Mouse (Mus musculus): Measurements from ENCODE around the gene Atp5f1. TPM values are rescaled to one million over a fixed set of nuclear protein-coding genes. Genes with fewer than 3 reads are reported as not detected.
A peak's percentile ranks its signal among the peaks of the same experiment; 100 is the strongest.

Atp5f1 gene
- polyA plus RNA-seq, 1 experiment from 2014 or later: 417 TPM

GRCm38 (mm10) chr3:105973411-105973810, 13.5 kb upstream of the Atp5f1 start, which contains the start of gene Ovgp1:
Gene Ovgp1, plus strand, starts transcription at chr3:105973711.
- Histone ChIP-seq H3K9me3 (ENCODE audit: control insufficient read depth, low read depth, low read length) (no peaks in the 10 kb centered on the region), H3K9ac (replicated peaks; ENCODE audit: low read depth, low read length) (no peak within 1 kb of the TSS), H3K4me1 (ENCODE audit: control insufficient read depth, insufficient read depth, low read length) (no peaks in the 10 kb centered on the region), H3K27ac (ENCODE audit: low read length) (no peak within 1 kb of the TSS), H3K36me3 (ENCODE audit: control insufficient read depth, insufficient read depth, low read length) (peaks cover 15% of the 10 kb centered on the region), H3K4me3 (ENCODE audit: low read depth, low read length) (no peak within 1 kb of the TSS), H3K4me2 (replicated peaks; ENCODE audit: low read depth, low read length) (no peak within 1 kb of the TSS), H3K27me3 (ENCODE audit: control insufficient read depth, insufficient read depth, low read length) (no peaks in the 10 kb centered on the region)
- 59% methylated on average over 3 of the region's 3 CpGs for WGBS
- ATAC-seq (ENCODE audit: insufficient number of reproducible peaks, insufficient read depth, low FRiP score, low read depth): no peak

- no peak overlapping the region for H3K27ac ChIP-seq (ENCODE audit: low read length)
- ATAC-seq (ENCODE audit: insufficient number of reproducible peaks, insufficient read depth, low FRiP score, low read depth): no peak
- H3K36me3 ChIP-seq (ENCODE audit: control insufficient read depth, insufficient read depth, low read length): peaks cover 25% of the 10 kb centered on the region
- H3K9ac ChIP-seq (replicated peaks; ENCODE audit: low read depth, low read length): no peak overlapping the region
- H3K4me2 ChIP-seq (replicated peaks; ENCODE audit: low read depth, low read length): no peak overlapping the region
- no peaks in the 10 kb centered on the region for H3K9me3 ChIP-seq (ENCODE audit: control insufficient read depth, low read depth, low read length)
- H3K27me3 ChIP-seq (ENCODE audit: control insufficient read depth, insufficient read depth, low read length): no peaks in the 10 kb centered on the region
- no peaks in the 10 kb centered on the region for H3K4me1 ChIP-seq (ENCODE audit: control insufficient read depth, insufficient read depth, low read length)
- no peak overlapping the region for H3K4me3 ChIP-seq (ENCODE audit: low read depth, low read length)
- WGBS: 75% methylated on average over 5 of the region's 5 CpGs
Observed at GRCm38 (mm10) chr3:105971831-105972446, 12.0 kb upstream of the Atp5f1 start.

- Histone ChIP-seq H3K4me3 (ENCODE audit: low read depth, low read length) (peak overlapping the region; percentile 88; the same call in 1 of the 2 replicates), H3K36me3 (ENCODE audit: control insufficient read depth, insufficient read depth, low read length) (peaks cover 44% of the 10 kb centered on the region), H3K4me1 (ENCODE audit: control insufficient read depth, insufficient read depth, low read length) (peaks cover 19% of the 10 kb centered on the region), H3K9me3 (ENCODE audit: control insufficient read depth, low read depth, low read length) (no peaks in the 10 kb centered on the region), H3K9ac (replicated peaks; ENCODE audit: low read depth, low read length) (no peak overlapping the region), H3K4me2 (replicated peaks; ENCODE audit: low read depth, low read length) (peak overlapping the region; percentile 91), H3K27ac (ENCODE audit: low read length) (no peak overlapping the region), H3K27me3 (ENCODE audit: control insufficient read depth, insufficient read depth, low read length) (no peaks in the 10 kb centered on the region)
- ATAC-seq (ENCODE audit: insufficient number of reproducible peaks, insufficient read depth, low FRiP score, low read depth): no peak
- WGBS: 96% methylated on average over 2 of the region's 2 CpGs
Observed at GRCm38 (mm10) chr3:105960700-105961099, 801 bp upstream of the Atp5f1 start.

GRCm38 (mm10) chr3:105959585-105959984, 314 bp downstream of the Atp5f1 start:
- Histone ChIP-seq H3K27me3 (ENCODE audit: control insufficient read depth, insufficient read depth, low read length) (no peaks in the 10 kb centered on the region), H3K4me3 (ENCODE audit: low read depth, low read length) (peak overlapping the region; percentile 88), H3K9ac (replicated peaks; ENCODE audit: low read depth, low read length) (peak overlapping the region; percentile 93), H3K4me2 (replicated peaks; ENCODE audit: low read depth, low read length) (peak overlapping the region; percentile 91), H3K27ac (ENCODE audit: low read length) (peak overlapping the region; percentile 62; the same call in 1 of the 2 replicates), H3K9me3 (ENCODE audit: control insufficient read depth, low read depth, low read length) (no peaks in the 10 kb centered on the region), H3K36me3 (ENCODE audit: control insufficient read depth, insufficient read depth, low read length) (peaks cover 38% of the 10 kb centered on the region), H3K4me1 (ENCODE audit: control insufficient read depth, insufficient read depth, low read length) (peaks cover 19% of the 10 kb centered on the region)
- WGBS: under 1% methylated on average over 26 of the region's 26 CpGs
- peak; percentile 71 for ATAC-seq (ENCODE audit: insufficient number of reproducible peaks, insufficient read depth, low FRiP score, low read depth)

GRCm38 (mm10) chr3:105958974-105959580, 822 bp downstream of the Atp5f1 start, which contains the start of gene Wdr77:
Gene Wdr77, plus strand, starts transcription at chr3:105959369.
- Histone ChIP-seq H3K36me3 (ENCODE audit: control insufficient read depth, insufficient read depth, low read length) (peaks cover 36% of the 10 kb centered on the region), H3K9ac (replicated peaks; ENCODE audit: low read depth, low read length) (peak within 1 kb of the TSS; percentile 93), H3K27ac (ENCODE audit: low read length) (peak within 1 kb of the TSS; percentile 77; the same call in 1 of the 2 replicates), H3K4me3 (ENCODE audit: low read depth, low read length) (peak within 1 kb of the TSS; percentile 88), H3K4me1 (ENCODE audit: control insufficient read depth, insufficient read depth, low read length) (peaks cover 19% of the 10 kb centered on the region), H3K4me2 (replicated peaks; ENCODE audit: low read depth, low read length) (peak within 1 kb of the TSS; percentile 91), H3K9me3 (ENCODE audit: control insufficient read depth, low read depth, low read length) (no peaks in the 10 kb centered on the region), H3K27me3 (ENCODE audit: control insufficient read depth, insufficient read depth, low read length) (no peaks in the 10 kb centered on the region)
- WGBS: under 1% methylated on average over 52 of the region's 52 CpGs
- peak; percentile 98 for ATAC-seq (ENCODE audit: insufficient number of reproducible peaks, insufficient read depth, low FRiP score, low read depth)

- no peak for ATAC-seq (ENCODE audit: insufficient number of reproducible peaks, insufficient read depth, low FRiP score, low read depth)
- WGBS: 41% methylated on average over 5 of the region's 5 CpGs
- H3K36me3 ChIP-seq (ENCODE audit: control insufficient read depth, insufficient read depth, low read length): peaks cover 34% of the 10 kb centered on the region
Observed at GRCm38 (mm10) chr3:105958204-105958603, 1.7 kb downstream of the Atp5f1 start.

GRCm38 (mm10) chr3:105957235-105957634, 2.7 kb downstream of the Atp5f1 start:
- WGBS: 92% methylated on average over 1 of the region's 1 CpGs
- no peak for ATAC-seq (ENCODE audit: insufficient number of reproducible peaks, insufficient read depth, low FRiP score, low read depth)
- Histone ChIP-seq H3K27me3 (ENCODE audit: control insufficient read depth, insufficient read depth, low read length) (no peaks in the 10 kb centered on the region), H3K4me1 (ENCODE audit: control insufficient read depth, insufficient read depth, low read length) (peaks cover 19% of the 10 kb centered on the region), H3K4me2 (replicated peaks; ENCODE audit: low read depth, low read length) (no peak overlapping the region), H3K9ac (replicated peaks; ENCODE audit: low read depth, low read length) (no peak overlapping the region), H3K9me3 (ENCODE audit: control insufficient read depth, low read depth, low read length) (no peaks in the 10 kb centered on the region), H3K36me3 (ENCODE audit: control insufficient read depth, insufficient read depth, low read length) (peaks cover 36% of the 10 kb centered on the region), H3K27ac (ENCODE audit: low read length) (no peak overlapping the region), H3K4me3 (ENCODE audit: low read depth, low read length) (no peak overlapping the region)

More at GRCm38 (mm10) chr3:105958204-105958603, 1.7 kb downstream of the Atp5f1 start:
- H3K27me3 ChIP-seq (ENCODE audit: control insufficient read depth, insufficient read depth, low read length): no peaks in the 10 kb centered on the region
- H3K9me3 ChIP-seq (ENCODE audit: control insufficient read depth, low read depth, low read length): no peaks in the 10 kb centered on the region
- peak overlapping the region; percentile 90 for H3K9ac ChIP-seq (replicated peaks; ENCODE audit: low read depth, low read length)
- peak overlapping the region; percentile 71 for H3K4me2 ChIP-seq (replicated peaks; ENCODE audit: low read depth, low read length)
- H3K4me3 ChIP-seq (ENCODE audit: low read depth, low read length): peak overlapping the region; percentile 88
- peaks cover 19% of the 10 kb centered on the region for H3K4me1 ChIP-seq (ENCODE audit: control insufficient read depth, insufficient read depth, low read length)
- no peak overlapping the region; the same call in 1 of the 2 replicates for H3K27ac ChIP-seq (ENCODE audit: low read length)

GRCm38 (mm10) chr3:105951348-105951747, 8.6 kb downstream of the Atp5f1 start:
- whole genome bisulfite sequencing: 95% methylated on average over 7 of the region's 7 CpGs
- Histone ChIP-seq H3K9me3 (ENCODE audit: control insufficient read depth, low read depth, low read length) (no peaks in the 10 kb centered on the region), H3K9ac (replicated peaks; ENCODE audit: low read depth, low read length) (no peak overlapping the region), H3K4me1 (ENCODE audit: control insufficient read depth, insufficient read depth, low read length) (no peaks in the 10 kb centered on the region), H3K27ac (ENCODE audit: low read length) (no peak overlapping the region), H3K4me3 (ENCODE audit: low read depth, low read length) (no peak overlapping the region), H3K36me3 (ENCODE audit: control insufficient read depth, insufficient read depth, low read length) (peaks cover 70% of the 10 kb centered on the region), H3K4me2 (replicated peaks; ENCODE audit: low read depth, low read length) (no peak overlapping the region), H3K27me3 (ENCODE audit: control insufficient read depth, insufficient read depth, low read length) (no peaks in the 10 kb centered on the region)
- ATAC-seq (ENCODE audit: insufficient number of reproducible peaks, insufficient read depth, low FRiP score, low read depth): no peak
